ENCODE assay signal across 7 mouse cellular contexts in genomic region chr11:76374491-76375185, GRCm38 (mm10). TPM values are rescaled to one million over a fixed set of nuclear protein-coding genes. Genes with fewer than 3 reads are reported as not detected.
DNase-seq lines count a peak whose midpoint lies in the region; ATAC-seq lines count a peak whose summit lies in the region.

No protein-coding gene starts in this region.

- H3K4me1 ChIP-seq in embryonic facial prominence, embryonic 12.5 days, result peaks cover 59% of the 10 kb centered on the region

- H3K27me3 ChIP-seq in embryonic facial prominence, embryonic 12.5 days, result no peaks in the 10 kb centered on the region

- peak overlapping the region; percentile 90 for H3K27ac ChIP-seq in embryonic facial prominence, embryonic 12.5 days

- DNase-seq in adrenal gland, adult 2 months, result peak; percentile 91
- DNase-seq in heart, postnatal 10 days, result peak; percentile 80 to 84
- peak; percentile 74 to 78 for DNase-seq in kidney, postnatal 36 days
- DNase-seq in neural tube, embryonic 10.5 days (ENCODE audit: extremely low spot score, low spot score), result peak; percentile 81
- DNase-seq in cerebellum, adult 11 months, result no peak
- DNase-seq in thymus, postnatal 36 days, result no peak

- 0 out of 2 replicates have a peak overlapping the region, but pooled peaks have one; percentile 9 for H3K4me2 ChIP-seq in embryonic facial prominence, embryonic 12.5 days (replicated peaks)

- 43% methylated on average over 17 of the region's 17 CpGs for WGBS in embryonic facial prominence, embryonic 12.5 days

- peak; percentile 75; the same call in 1 of the 2 replicates for ATAC-seq in embryonic facial prominence, embryonic 12.5 days (ENCODE audit: insufficient number of reproducible peaks, insufficient read depth, low FRiP score, low TSS enrichment)

- no peak overlapping the region for H3K9ac ChIP-seq in embryonic facial prominence, embryonic 12.5 days

- intact Hi-C loops in heart, postnatal 10 days (cut with DNase I), result no loop called here

- no peak overlapping the region for H3K4me3 ChIP-seq in embryonic facial prominence, embryonic 12.5 days

- no peaks in the 10 kb centered on the region for H3K9me3 ChIP-seq in embryonic facial prominence, embryonic 12.5 days

- H3K36me3 ChIP-seq in embryonic facial prominence, embryonic 12.5 days, result no peaks in the 10 kb centered on the region

RNA-seq across cellular contexts. Expression of gene Nxn, which starts 24.3 kb away (rescaled TPM):
- 10 to 100 TPM; 28.9 to 31.6 TPM for total RNA-seq in adrenal gland, adult 2 months (2021)
- 21.5 and 25.2 TPM in 2 replicates for polyA plus RNA-seq in adrenal gland, adult 2 months (2012; rRNA removed)
- 72.1 and 77.9 TPM in 2 replicates for polyA plus RNA-seq in embryonic facial prominence, embryonic 12.5 days (2016; fragmentation: Nextera tagmentation; extraction: Ambion mirVana)
- 10 to 100 TPM; 15.7 to 17.4 TPM for total RNA-seq in heart, postnatal 10 days (2021)

RNA-seq across cellular contexts. Expression of gene Timm22, which starts 32.1 kb away (rescaled TPM):
- 10 to 100 TPM; 37.9 to 53.7 TPM for total RNA-seq in adrenal gland, adult 2 months (2021)
- 13.8 and 21.4 TPM in 2 replicates for polyA plus RNA-seq in adrenal gland, adult 2 months (2012; rRNA removed)
- polyA plus RNA-seq in embryonic facial prominence, embryonic 12.5 days (2016; fragmentation: Nextera tagmentation; extraction: Ambion mirVana), result 142 TPM in 2 replicates
- total RNA-seq in heart, postnatal 10 days (2021), result 10 to 100 TPM; 43.4 to 51.7 TPM

Comparison
In these comparisons a context has a peak if more than half of its experiments do, and no peak if none do; other contexts are left out.
1. DNase-seq: peak in adrenal gland, adult 2 months (single experiment), heart, postnatal 10 days (2 of 2), kidney, postnatal 36 days (2 of 2) and neural tube, embryonic 10.5 days (single experiment); none in cerebellum, adult 11 months (single experiment) and thymus, postnatal 36 days (0 of 2).